Mouse (Mus musculus) midbrain, embryonic 11.5 days (tissue): ENCODE results near the gene Unc93a2. TPM values are rescaled to one million over a fixed set of nuclear protein-coding genes. Genes with fewer than 3 reads are reported as not detected.
"Not testable (repeated sequence)": the region's sequence is repeated elsewhere in the genome, so short reads cannot be mapped to it uniquely, and the experiment has no call there.

Experiments
- ATAC-seq: fragments of 200-750 bp; cut with Nextera tagmentation; 2 replicates; pipeline ENCODE4 v1.8.0; 2017; ENCODE audit warnings: moderate TSS enrichment, moderate library complexity; ENCODE audit not compliant: low FRiP score
- DNase-seq: peaks from one replicate; pipeline ENCODE4 v3.0.0; 2015; ENCODE audit warnings: low spot score; ENCODE audit errors: missing footprints
- H3K27ac ChIP-seq: fragments of 300-500 bp; sonication (generic); 2 replicates; pipeline ENCODE4 v1.5.1; 2014; ENCODE audit warnings: low read depth, low read length
- H3K27me3 ChIP-seq: fragments of 300-500 bp; sonication (generic); 2 replicates; pipeline ENCODE4 v1.6.1; 2014; ENCODE audit warnings: mild to moderate bottlenecking, low read length, moderate library complexity, mixed read lengths; ENCODE audit not compliant: control insufficient read depth, insufficient read depth
- H3K36me3 ChIP-seq: fragments of 300-500 bp; sonication (generic); 2 replicates; pipeline ENCODE4 v1.6.1; 2014; ENCODE audit warnings: mild to moderate bottlenecking, low read length, moderate library complexity, mixed read lengths; ENCODE audit not compliant: control insufficient read depth, insufficient read depth
- H3K4me1 ChIP-seq: fragments of 300-500 bp; sonication (generic); 2 replicates; pipeline ENCODE4 v1.6.1; 2014; ENCODE audit warnings: low read length; ENCODE audit not compliant: control insufficient read depth, insufficient read depth
- H3K4me2 ChIP-seq: fragments of 300-500 bp; sonication (generic); 2 replicates; pipeline ENCODE4 v1.6.1; 2014; ENCODE audit warnings: mild to moderate bottlenecking, moderate library complexity
- H3K4me3 ChIP-seq: fragments of 300-500 bp; sonication (generic); 2 replicates; pipeline ENCODE4 v1.5.1; 2014; ENCODE audit warnings: low read depth, low read length
- H3K9ac ChIP-seq: fragments of 300-500 bp; sonication (generic); 2 replicates; pipeline ENCODE4 v1.6.1; 2014; ENCODE audit warnings: low read length
- H3K9me3 ChIP-seq: fragments of 300-500 bp; sonication (generic); 2 replicates; pipeline ENCODE4 v1.6.1; 2016; ENCODE audit warnings: low read length; ENCODE audit not compliant: control insufficient read depth
- WGBS: fragments of 180-500 bp; shearing (Covaris S2); extraction: QIAGEN DNeasy Blood & Tissue Kit; methylation state at CpG from one replicate; pipeline ENCODE4 v1.1.7; 2014; 5-methylcytosine and 5-hydroxymethylcytosine counted together
- polyA plus RNA-seq: library from polyadenylated mRNA; unstranded; fragments of >200 nt; fragmentation: Nextera tagmentation; extraction: Ambion mirVana; gene quantifications from 2 replicates; pipeline ENCODE4 v1.2.1, GENCODE M21; 2014

Unc93a2 gene
- not detected in 2 replicates for polyA plus RNA-seq

GRCm38 (mm10) chr17:7385364-7385763, at the start of gene Unc93a2:
Gene Unc93a2 (minus strand): TSS chr17:7385464.
- ATAC-seq, H3K4me1 ChIP-seq, H3K36me3 ChIP-seq, H3K9ac ChIP-seq, H3K4me2 ChIP-seq, H3K4me3 ChIP-seq, DNase-seq, H3K9me3 ChIP-seq, H3K27ac ChIP-seq, H3K27me3 ChIP-seq: not testable (repeated sequence)
- 83% methylated on average over 3 of the region's 3 CpGs for WGBS

GRCm38 (mm10) chr17:7434121-7434520, 48.9 kb upstream of the Unc93a2 start:
- WGBS: 85% methylated on average over 4 of the region's 4 CpGs
- not testable (repeated sequence) for H3K27me3 ChIP-seq, H3K36me3 ChIP-seq, H3K4me3 ChIP-seq, DNase-seq, ATAC-seq, H3K27ac ChIP-seq, H3K9ac ChIP-seq, H3K9me3 ChIP-seq, H3K4me2 ChIP-seq, H3K4me1 ChIP-seq

- 78% methylated on average over 4 of the region's 4 CpGs for WGBS
- not testable (repeated sequence) for H3K36me3 ChIP-seq
Measured at GRCm38 (mm10) chr17:7430210-7430631, 45.0 kb upstream of the Unc93a2 start.

GRCm38 (mm10) chr17:7420191-7420973, 35.1 kb upstream of the Unc93a2 start:
- not testable (repeated sequence) for H3K9ac ChIP-seq, H3K4me3 ChIP-seq, H3K36me3 ChIP-seq, H3K27ac ChIP-seq, H3K27me3 ChIP-seq, DNase-seq, H3K4me1 ChIP-seq, H3K9me3 ChIP-seq, H3K4me2 ChIP-seq
- ATAC-seq: peak; percentile 75
- 37% methylated on average over 3 of the region's 3 CpGs for WGBS

More at GRCm38 (mm10) chr17:7430210-7430631, 45.0 kb upstream of the Unc93a2 start:
- DNase-seq, H3K27me3 ChIP-seq, H3K27ac ChIP-seq, H3K4me3 ChIP-seq, ATAC-seq, H3K4me1 ChIP-seq, H3K9ac ChIP-seq, H3K4me2 ChIP-seq, H3K9me3 ChIP-seq: not testable (repeated sequence)

- DNase-seq, H3K4me1 ChIP-seq, H3K36me3 ChIP-seq, H3K9ac ChIP-seq, H3K9me3 ChIP-seq, ATAC-seq, H3K4me3 ChIP-seq, H3K4me2 ChIP-seq, H3K27ac ChIP-seq, H3K27me3 ChIP-seq: not testable (repeated sequence)
- WGBS: 96% methylated on average over 5 of the region's 9 CpGs
Measured at GRCm38 (mm10) chr17:7414601-7415310, 29.5 kb upstream of the Unc93a2 start.

GRCm38 (mm10) chr17:7413336-7413735, 28.1 kb upstream of the Unc93a2 start:
- not testable (repeated sequence) for H3K4me3 ChIP-seq, H3K4me1 ChIP-seq, H3K4me2 ChIP-seq, DNase-seq, H3K36me3 ChIP-seq, H3K9me3 ChIP-seq, H3K27ac ChIP-seq, H3K27me3 ChIP-seq, H3K9ac ChIP-seq, ATAC-seq
- 81% methylated on average over 8 of the region's 8 CpGs for WGBS

- not testable (repeated sequence) for H3K36me3 ChIP-seq, ATAC-seq, H3K4me3 ChIP-seq, H3K9me3 ChIP-seq, H3K27me3 ChIP-seq, H3K27ac ChIP-seq, H3K4me2 ChIP-seq, DNase-seq, H3K4me1 ChIP-seq, H3K9ac ChIP-seq
- 74% methylated on average over 6 of the region's 6 CpGs for WGBS
Measured at GRCm38 (mm10) chr17:7399770-7400169, 14.5 kb upstream of the Unc93a2 start.

- not testable (repeated sequence) for H3K27me3 ChIP-seq, DNase-seq, H3K9ac ChIP-seq, H3K4me1 ChIP-seq, H3K9me3 ChIP-seq, ATAC-seq, H3K27ac ChIP-seq, H3K4me2 ChIP-seq, H3K4me3 ChIP-seq, H3K36me3 ChIP-seq
- 84% methylated on average over 6 of the region's 6 CpGs for WGBS
Measured at GRCm38 (mm10) chr17:7398198-7398847, 13.1 kb upstream of the Unc93a2 start.

- not testable (repeated sequence) for H3K4me3 ChIP-seq, H3K36me3 ChIP-seq, H3K9me3 ChIP-seq, H3K27me3 ChIP-seq, H3K4me2 ChIP-seq, ATAC-seq, H3K27ac ChIP-seq, H3K9ac ChIP-seq, DNase-seq, H3K4me1 ChIP-seq
- 92% methylated on average over 10 of the region's 13 CpGs for whole genome bisulfite sequencing
Measured at GRCm38 (mm10) chr17:7397079-7397478, 11.8 kb upstream of the Unc93a2 start.
